Mouse (Mus musculus) limb, embryonic 10.5 days (tissue): ENCODE data around the gene Epsti1. TPM values are rescaled to one million over a fixed set of nuclear protein-coding genes. Genes with fewer than 3 reads are reported as not detected.

Experiments
- DNase-seq: peaks from one replicate; pipeline ENCODE4 v3.0.0-alpha.2; 2017; ENCODE audit warnings: low spot score
- H3K27ac ChIP-seq: fragments of 300-500 bp; sonication (generic); 2 replicates; pipeline ENCODE4 v1.5.1; 2016; ENCODE audit warnings: mild to moderate bottlenecking
- H3K27me3 ChIP-seq: fragments of 300-500 bp; sonication (generic); 2 replicates; pipeline ENCODE4 v1.6.1; 2016; ENCODE audit warnings: low read depth, mild to moderate bottlenecking; ENCODE audit not compliant: poor library complexity, severe bottlenecking
- H3K36me3 ChIP-seq: fragments of 300-500 bp; sonication (generic); 2 replicates; pipeline ENCODE4 v1.6.1; 2016; ENCODE audit warnings: mild to moderate bottlenecking, moderate library complexity
- H3K4me1 ChIP-seq: fragments of 300-500 bp; sonication (generic); 2 replicates; pipeline ENCODE4 v1.6.1; 2016
- H3K4me3 ChIP-seq: fragments of 300-500 bp; sonication (generic); 2 replicates; pipeline ENCODE4 v1.5.1; 2016; ENCODE audit warnings: mild to moderate bottlenecking, moderate library complexity
- H3K9me3 ChIP-seq: fragments of 300-500 bp; sonication (generic); replicated peaks from 2 replicates; pipeline ENCODE4 v1.6.1; 2016; ENCODE audit warnings: mild to moderate bottlenecking
- WGBS: fragments of 180-500 bp; shearing (Covaris S2); methylation state at CpG from one replicate; pipeline ENCODE4 v1.1.7; 2016; 5-methylcytosine and 5-hydroxymethylcytosine counted together
- polyA plus RNA-seq: library from polyadenylated mRNA; unstranded; fragments of >200 nt; fragmentation: Nextera tagmentation; extraction: Ambion mirVana; gene quantifications from 2 replicates; pipeline ENCODE4 v1.2.1, GENCODE M21; 2016

Gene Epsti1
- polyA plus RNA-seq, 1 experiment from 2014 or later: 0.08 TPM

- WGBS: 73% methylated on average over 8 of the region's 8 CpGs
Measured at GRCm38 (mm10) chr14:77975702-77976101, 71.7 kb downstream of the Epsti1 start.

GRCm38 (mm10) chr14:77981516-77981915, 77.5 kb downstream of the Epsti1 start:
- no peaks in the 10 kb centered on the region for H3K27me3 ChIP-seq
- H3K9me3 ChIP-seq: no peaks in the 10 kb centered on the region
- 83% methylated on average over 5 of the region's 5 CpGs for WGBS
- H3K4me1 ChIP-seq: no peaks in the 10 kb centered on the region
- H3K36me3 ChIP-seq: no peaks in the 10 kb centered on the region
- H3K4me3 ChIP-seq: no peak overlapping the region
- DNase-seq: no peak
- no peak overlapping the region for H3K27ac ChIP-seq

More at GRCm38 (mm10) chr14:77975702-77976101, 71.7 kb downstream of the Epsti1 start:
- DNase-seq: no peak
- Histone ChIP-seq H3K4me1 (peaks cover 8% of the 10 kb centered on the region; the same call in 1 of the 2 replicates), H3K27me3 (no peaks in the 10 kb centered on the region), H3K4me3 (no peak overlapping the region), H3K36me3 (no peaks in the 10 kb centered on the region), H3K27ac (no peak overlapping the region), H3K9me3 (no peaks in the 10 kb centered on the region)

- Histone ChIP-seq H3K27me3 (no peaks in the 10 kb centered on the region), H3K4me3 (no peak overlapping the region), H3K36me3 (no peaks in the 10 kb centered on the region), H3K9me3 (no peaks in the 10 kb centered on the region), H3K4me1 (no peaks in the 10 kb centered on the region), H3K27ac (no peak overlapping the region)
- DNase-seq: no peak
Measured at GRCm38 (mm10) chr14:77997731-77998130, 93.7 kb downstream of the Epsti1 start.

GRCm38 (mm10) chr14:78004486-78004885, 100.4 kb downstream of the Epsti1 start:
- no peak for DNase-seq
- Histone ChIP-seq H3K27ac (no peak overlapping the region), H3K36me3 (no peaks in the 10 kb centered on the region), H3K4me3 (no peak overlapping the region), H3K9me3 (no peaks in the 10 kb centered on the region), H3K27me3 (no peaks in the 10 kb centered on the region), H3K4me1 (no peaks in the 10 kb centered on the region)
- 82% methylated on average over 4 of the region's 4 CpGs for WGBS

GRCm38 (mm10) chr14:78008019-78008418, 104.0 kb downstream of the Epsti1 start:
- DNase-seq: no peak
- no peaks in the 10 kb centered on the region for H3K27me3 ChIP-seq
- H3K4me3 ChIP-seq: no peak overlapping the region
- no peaks in the 10 kb centered on the region for H3K36me3 ChIP-seq
- WGBS: 26% methylated on average over 6 of the region's 6 CpGs
- H3K27ac ChIP-seq: no peak overlapping the region
- H3K9me3 ChIP-seq: no peaks in the 10 kb centered on the region
- H3K4me1 ChIP-seq: no peaks in the 10 kb centered on the region

GRCm38 (mm10) chr14:78011808-78012207, 107.8 kb downstream of the Epsti1 start:
- WGBS: 61% methylated on average over 10 of the region's 10 CpGs
- H3K9me3 ChIP-seq: no peaks in the 10 kb centered on the region
- no peak for DNase-seq
- no peaks in the 10 kb centered on the region for H3K36me3 ChIP-seq
- no peak overlapping the region for H3K4me3 ChIP-seq
- H3K27me3 ChIP-seq: no peaks in the 10 kb centered on the region
- H3K4me1 ChIP-seq: no peaks in the 10 kb centered on the region
- no peak overlapping the region for H3K27ac ChIP-seq

- Histone ChIP-seq H3K4me1 (no peaks in the 10 kb centered on the region), H3K36me3 (no peaks in the 10 kb centered on the region), H3K4me3 (no peak overlapping the region), H3K27ac (no peak overlapping the region), H3K27me3 (no peaks in the 10 kb centered on the region), H3K9me3 (no peaks in the 10 kb centered on the region)
- 84% methylated on average over 7 of the region's 7 CpGs for WGBS
- no peak for DNase-seq
Measured at GRCm38 (mm10) chr14:78015540-78016321, 111.7 kb downstream of the Epsti1 start.

- Histone ChIP-seq H3K4me3 (no peak overlapping the region), H3K36me3 (no peaks in the 10 kb centered on the region), H3K9me3 (no peaks in the 10 kb centered on the region), H3K27me3 (no peaks in the 10 kb centered on the region), H3K4me1 (no peaks in the 10 kb centered on the region), H3K27ac (no peak overlapping the region)
- 88% methylated on average over 4 of the region's 4 CpGs for WGBS
- DNase-seq: no peak
Measured at GRCm38 (mm10) chr14:78016398-78016797, 112.4 kb downstream of the Epsti1 start.

GRCm38 (mm10) chr14:78019935-78020334, 115.9 kb downstream of the Epsti1 start:
- DNase-seq: no peak
- Histone ChIP-seq H3K9me3 (no peaks in the 10 kb centered on the region), H3K27ac (no peak overlapping the region), H3K27me3 (no peaks in the 10 kb centered on the region), H3K36me3 (no peaks in the 10 kb centered on the region), H3K4me1 (no peaks in the 10 kb centered on the region), H3K4me3 (no peak overlapping the region)
- WGBS: 80% methylated on average over 8 of the region's 8 CpGs

- WGBS: 86% methylated on average over 8 of the region's 8 CpGs
- H3K27ac ChIP-seq: no peak overlapping the region
Measured at GRCm38 (mm10) chr14:78038876-78039275, 134.8 kb downstream of the Epsti1 start.

GRCm38 (mm10) chr14:78040643-78041042, 136.6 kb downstream of the Epsti1 start:
- H3K4me3 ChIP-seq: no peak overlapping the region

More at GRCm38 (mm10) chr14:78038876-78039275, 134.8 kb downstream of the Epsti1 start:
- DNase-seq: no peak
- no peaks in the 10 kb centered on the region for H3K9me3 ChIP-seq
- no peaks in the 10 kb centered on the region for H3K4me1 ChIP-seq
- no peaks in the 10 kb centered on the region for H3K36me3 ChIP-seq
- H3K27me3 ChIP-seq: no peaks in the 10 kb centered on the region
- no peak overlapping the region for H3K4me3 ChIP-seq

GRCm38 (mm10) chr14:78041886-78042526, 138.0 kb downstream of the Epsti1 start:
- WGBS: 83% methylated on average over 11 of the region's 11 CpGs
- Histone ChIP-seq H3K9me3 (no peaks in the 10 kb centered on the region), H3K4me3 (no peak overlapping the region), H3K36me3 (no peaks in the 10 kb centered on the region), H3K27me3 (no peaks in the 10 kb centered on the region), H3K4me1 (no peaks in the 10 kb centered on the region), H3K27ac (no peak overlapping the region)
- DNase-seq: no peak

More at GRCm38 (mm10) chr14:78040643-78041042, 136.6 kb downstream of the Epsti1 start:
- no peak overlapping the region for H3K27ac ChIP-seq
- no peak for DNase-seq
- no peaks in the 10 kb centered on the region for H3K9me3 ChIP-seq
- H3K4me1 ChIP-seq: no peaks in the 10 kb centered on the region
- WGBS: 87% methylated on average over 6 of the region's 6 CpGs
- no peaks in the 10 kb centered on the region for H3K27me3 ChIP-seq
- no peaks in the 10 kb centered on the region for H3K36me3 ChIP-seq

GRCm38 (mm10) chr14:78043079-78043478, 139.0 kb downstream of the Epsti1 start:
- DNase-seq: no peak
- Histone ChIP-seq H3K4me3 (no peak overlapping the region), H3K4me1 (no peaks in the 10 kb centered on the region), H3K27ac (no peak overlapping the region), H3K27me3 (no peaks in the 10 kb centered on the region), H3K36me3 (no peaks in the 10 kb centered on the region), H3K9me3 (no peaks in the 10 kb centered on the region)
- 41% methylated on average over 2 of the region's 2 CpGs for WGBS
